Mouse (Mus musculus) thymus, postnatal 0 days (tissue): Measurements from ENCODE around the gene Mmab. TPM values are rescaled to one million over a fixed set of nuclear protein-coding genes. Genes with fewer than 3 reads are reported as not detected.

ENCODE experiments used
- DNase-seq: peaks from one replicate; pipeline ENCODE4 v3.0.0-alpha.2; 2015; ENCODE audit warnings: low spot score
- polyA plus RNA-seq: library from polyadenylated mRNA; unstranded; fragments of >200 nt; fragmentation: Nextera tagmentation; extraction: Ambion mirVana; gene quantifications from 2 replicates; pipeline ENCODE4 v1.2.1, GENCODE M21; 2015

The Mmab gene
- polyA plus RNA-seq, 1 experiment from 2014 or later, result 13.1 TPM

DNA sequence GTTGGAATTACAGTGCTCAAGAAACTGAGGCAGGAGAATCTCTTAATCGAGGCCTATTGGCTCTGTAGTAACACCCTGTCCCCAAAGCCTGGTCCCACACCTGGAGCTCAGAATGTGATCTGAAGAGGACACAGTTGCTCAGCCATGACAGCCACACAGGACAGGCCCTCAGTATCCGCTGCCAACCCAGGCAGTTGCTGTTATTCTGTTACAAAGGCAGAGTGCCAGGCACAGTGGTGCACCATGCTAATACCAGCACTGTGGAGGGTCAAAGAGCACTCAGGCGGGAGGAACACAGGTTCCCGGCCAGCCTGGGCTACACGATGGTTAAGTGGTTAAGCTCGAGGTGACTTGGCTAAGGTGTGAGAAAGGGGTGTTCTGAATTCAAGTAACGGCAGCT is 14.1 kb downstream of the Mmab start:
- no peak for DNase-seq

- DNase-seq, result no peak
Observed at GRCm38 (mm10) chr5:114428621-114429020, 15.2 kb downstream of the Mmab start.

DNA sequence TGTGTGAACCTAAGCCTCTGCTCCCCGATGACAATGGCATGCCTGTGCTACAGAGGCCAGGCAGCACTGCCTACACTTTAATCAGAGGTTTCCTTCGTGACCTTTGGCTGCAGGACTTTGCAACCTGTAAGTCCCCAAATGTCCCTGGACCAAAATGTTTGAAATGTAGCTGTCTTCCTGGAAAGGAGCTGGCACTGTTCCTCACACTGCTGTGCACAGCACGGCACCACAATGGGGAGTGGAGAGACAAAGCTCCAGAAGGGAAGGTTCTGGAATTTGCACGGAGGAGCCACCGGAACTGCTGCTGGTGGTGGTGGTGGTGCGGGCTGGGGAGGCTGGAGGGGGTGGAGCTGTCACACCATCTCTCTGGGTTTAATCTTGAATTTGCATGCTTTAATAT is 17.1 kb downstream of the Mmab start:
- DNase-seq, result no peak

GRCm38 (mm10) chr5:114423961-114424360 is 19.9 kb downstream of the Mmab start:
- no peak for DNase-seq

DNA sequence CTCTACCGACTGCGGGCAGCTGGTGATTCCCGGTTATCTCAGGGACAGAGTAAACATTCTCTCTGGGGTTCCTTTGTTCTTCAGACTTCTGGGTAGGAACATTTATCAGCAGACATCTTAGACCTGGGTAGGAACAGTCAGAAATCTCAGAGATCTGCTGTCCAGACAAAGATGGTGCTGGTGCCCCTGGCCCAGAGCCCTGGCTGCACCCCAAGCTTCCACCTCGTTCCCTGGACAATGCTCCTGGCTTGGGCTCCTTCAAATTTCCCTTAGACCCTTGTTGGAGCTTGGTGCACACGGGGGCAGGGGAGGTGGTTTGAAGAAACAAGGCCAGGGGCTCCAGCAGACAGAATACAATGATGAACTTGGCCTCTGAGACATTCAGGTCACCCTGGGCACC is 21.3 kb downstream of the Mmab start:
- DNase-seq, result no peak

- no peak for DNase-seq
Observed at GRCm38 (mm10) chr5:114421561-114422298, 22.1 kb downstream of the Mmab start.

DNA sequence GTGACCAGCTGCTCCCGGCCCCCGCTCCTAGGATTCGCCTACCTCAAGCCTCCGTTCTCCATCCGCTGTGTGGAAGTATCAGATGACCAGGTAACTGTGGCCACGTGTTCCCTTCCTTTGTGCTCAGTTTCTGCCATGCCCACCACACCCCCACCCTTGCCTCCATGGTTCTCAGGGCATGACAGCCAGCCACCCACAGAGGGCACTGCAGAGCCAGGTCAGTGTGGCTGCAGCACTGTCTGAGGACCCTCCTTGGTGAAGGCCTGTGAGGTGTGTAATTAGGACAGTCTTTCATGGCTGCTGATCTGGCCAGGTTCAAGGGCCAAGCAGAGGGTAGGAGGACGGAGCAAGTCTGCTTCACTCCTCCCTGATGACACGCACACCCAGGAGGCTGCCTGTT is 25.3 kb downstream of the Mmab start:
- DNase-seq, result no peak

DNA sequence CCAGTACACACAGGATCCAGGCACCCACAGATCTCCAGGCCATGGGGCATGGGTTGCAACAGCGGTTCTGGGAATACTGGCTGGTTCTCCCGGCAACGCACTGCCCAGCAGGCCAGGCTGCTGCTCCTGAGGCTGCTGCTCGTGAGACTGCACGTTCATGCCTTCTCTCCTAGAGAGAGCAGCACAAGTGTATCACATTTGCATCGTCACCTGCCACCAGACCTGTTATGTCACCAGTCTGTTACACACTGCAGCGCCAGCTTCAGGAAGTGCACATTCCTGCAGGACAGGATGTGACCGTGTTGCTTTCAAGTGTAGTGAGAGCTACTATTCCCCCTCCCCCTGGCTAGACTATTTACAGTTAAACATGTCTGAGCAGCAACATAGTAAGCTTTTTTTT is 27.0 kb downstream of the Mmab start:
- DNase-seq, result no peak

DNA sequence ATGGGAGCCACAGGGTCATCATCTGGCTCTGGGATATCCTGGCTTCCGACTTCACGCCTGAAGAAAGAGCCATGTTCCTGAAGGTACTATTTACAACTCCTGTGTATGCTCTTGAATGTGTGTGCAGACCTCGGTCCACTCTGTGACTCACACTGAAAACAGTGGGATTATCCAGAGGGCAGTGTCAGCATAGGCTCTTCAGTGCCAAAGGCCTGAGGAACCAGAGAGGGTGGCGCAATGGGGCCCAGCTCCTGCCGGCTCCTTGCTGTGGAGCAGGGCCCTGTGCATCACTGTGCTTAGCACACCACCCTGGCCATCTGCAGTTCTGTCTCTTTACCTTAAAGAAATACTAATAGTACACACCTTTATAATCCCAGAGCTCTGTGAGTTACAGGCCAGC is 28.3 kb downstream of the Mmab start:
- no peak for DNase-seq

DNA sequence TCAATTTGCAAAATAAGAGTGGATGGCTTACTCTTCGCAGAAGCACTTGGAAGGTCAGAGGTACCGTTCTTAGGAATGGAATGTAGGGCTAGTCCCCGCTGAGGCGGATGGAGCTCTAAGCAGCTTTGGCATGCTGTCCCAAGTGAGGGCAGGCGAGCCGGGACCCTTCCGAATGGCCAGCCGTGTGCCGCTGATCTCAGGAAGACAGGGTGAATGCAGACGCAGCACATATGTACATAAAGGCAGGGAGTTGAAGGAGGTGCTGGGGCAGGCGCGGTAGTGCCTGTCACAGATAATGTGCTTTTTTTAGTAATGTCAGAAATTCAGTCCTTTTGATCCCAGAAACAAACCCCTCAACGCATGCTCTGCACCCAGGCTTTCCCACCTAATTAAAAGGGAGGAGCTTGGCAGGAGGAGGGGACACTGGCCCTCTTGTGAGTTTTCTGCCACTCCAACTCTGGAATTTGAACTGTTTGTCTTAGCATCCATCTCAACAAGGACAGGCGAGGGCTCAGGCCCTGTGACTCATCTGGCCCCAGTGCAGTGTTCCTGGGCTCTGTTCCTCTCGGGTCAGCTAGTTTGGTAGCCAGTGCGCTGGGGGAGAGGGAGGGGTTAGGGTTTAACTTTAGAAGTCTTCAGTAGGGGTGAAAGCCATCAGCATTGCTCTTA is 30.7 kb downstream of the Mmab start:
- DNase-seq, result no peak

DNA sequence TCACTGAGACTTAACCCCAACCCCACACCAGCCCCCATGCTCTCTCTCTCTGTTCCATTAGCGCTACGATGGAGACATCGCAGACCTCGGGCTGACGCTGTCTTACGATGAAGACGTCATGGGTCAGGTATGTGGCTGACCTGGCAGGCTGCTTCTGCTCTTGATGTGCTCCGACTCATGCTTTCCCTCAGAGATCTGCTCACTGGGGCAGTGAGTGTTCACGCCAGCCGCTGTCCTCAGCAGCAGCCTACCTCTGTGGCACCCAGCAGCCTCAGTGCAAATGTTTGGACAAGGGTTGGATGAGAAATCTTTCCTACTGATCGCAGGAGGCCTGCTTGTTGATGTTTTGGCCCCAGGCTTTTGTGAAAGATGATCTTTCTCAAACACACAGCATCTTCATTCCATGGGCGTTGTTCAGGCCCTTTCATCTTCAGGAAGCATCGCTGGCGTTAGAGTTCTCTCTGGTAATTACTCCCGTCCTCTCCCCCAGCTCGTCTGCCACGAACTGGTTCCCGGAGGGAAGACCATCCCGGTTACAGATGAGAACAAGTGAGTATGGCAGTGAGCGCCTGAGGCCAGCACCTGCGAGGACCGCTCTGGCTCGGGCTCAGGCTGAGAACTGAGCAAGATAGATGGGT is 31.4 kb downstream of the Mmab start:
- no peak for DNase-seq

DNA sequence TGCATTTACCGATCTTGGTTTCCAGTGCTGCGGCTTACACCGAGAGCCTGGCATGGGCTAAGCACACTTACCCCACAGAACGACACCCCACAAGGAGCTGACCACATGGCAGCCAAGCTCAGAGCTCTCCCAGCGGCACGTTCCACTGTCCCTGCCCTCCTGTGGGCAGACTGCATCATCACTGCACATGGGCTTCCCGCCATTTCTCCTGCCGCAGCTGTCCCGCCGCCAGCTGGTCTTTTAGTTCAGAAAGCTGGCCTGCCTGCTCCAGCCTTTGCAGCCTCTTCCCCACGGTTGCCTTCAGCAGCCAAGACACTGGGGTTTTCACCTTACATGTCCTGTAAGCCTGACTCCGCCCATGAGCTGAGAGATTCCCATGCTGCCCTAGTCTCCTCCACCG is 33.4 kb downstream of the Mmab start:
- no peak for DNase-seq

DNA sequence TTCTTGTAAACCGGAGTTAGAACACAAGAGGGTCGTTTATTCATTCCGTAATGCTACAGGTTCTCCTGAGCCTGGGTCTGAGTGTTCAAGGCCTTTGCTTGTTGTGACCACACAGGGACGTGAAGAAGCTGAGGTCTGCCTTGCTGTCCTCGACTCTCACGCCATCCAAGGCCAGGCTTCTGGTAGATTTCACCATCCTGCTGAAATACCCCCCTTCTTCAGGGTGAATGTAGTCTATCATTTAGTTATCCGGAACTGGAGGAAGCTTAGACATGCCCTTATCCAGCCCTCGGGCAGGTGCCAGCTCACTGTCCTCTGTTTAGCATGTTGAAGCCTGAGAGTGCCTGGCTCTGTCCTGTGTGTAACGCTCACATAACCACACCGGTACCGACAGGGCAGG is 35.0 kb downstream of the Mmab start:
- no peak for DNase-seq

DNA sequence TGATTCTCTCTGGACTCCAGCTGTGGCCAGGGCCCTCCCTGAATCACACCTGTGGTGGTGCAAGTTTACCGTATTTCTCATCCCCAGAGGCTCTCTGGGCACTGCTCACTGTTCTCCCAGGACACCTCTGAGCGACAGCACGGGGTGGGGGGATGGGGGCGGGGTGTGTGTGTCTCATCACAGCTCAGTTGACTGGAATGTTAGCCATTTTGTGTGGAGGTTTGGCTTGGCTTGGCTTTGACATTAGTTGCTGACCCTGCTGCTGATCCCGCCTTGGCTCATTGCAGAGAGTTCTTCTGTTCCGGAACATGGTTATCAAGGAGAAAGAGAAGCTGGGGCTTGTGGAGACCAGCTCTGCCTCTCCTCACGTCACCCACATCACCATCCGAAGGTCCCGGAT is 36.0 kb downstream of the Mmab start:
- DNase-seq, result no peak

DNA sequence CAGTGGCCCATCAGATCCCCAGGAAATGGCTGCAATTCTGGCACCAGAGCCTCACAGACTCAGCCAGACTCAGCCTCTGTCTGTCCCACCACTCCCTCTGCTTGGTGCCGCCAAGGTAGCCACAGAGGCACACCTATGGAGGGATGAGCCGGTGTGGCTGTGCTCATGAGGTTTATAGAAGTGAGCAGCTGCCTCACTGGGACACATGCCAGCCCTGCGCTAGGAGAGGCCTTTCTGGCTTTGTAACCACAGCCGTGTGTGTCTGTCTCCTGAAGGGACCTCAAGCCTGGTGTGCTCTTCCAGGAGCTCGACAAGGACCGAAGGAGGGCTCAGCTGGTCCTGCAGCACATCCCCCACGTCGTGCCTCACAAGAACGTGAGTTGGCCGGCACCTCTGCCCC is 36.6 kb downstream of the Mmab start:
- no peak for DNase-seq

GRCm38 (mm10) chr5:114406592-114406991 is 37.3 kb downstream of the Mmab start:
- no peak for DNase-seq

- no peak for DNase-seq
Observed at GRCm38 (mm10) chr5:114393169-114393568, 50.7 kb downstream of the Mmab start.

DNA sequence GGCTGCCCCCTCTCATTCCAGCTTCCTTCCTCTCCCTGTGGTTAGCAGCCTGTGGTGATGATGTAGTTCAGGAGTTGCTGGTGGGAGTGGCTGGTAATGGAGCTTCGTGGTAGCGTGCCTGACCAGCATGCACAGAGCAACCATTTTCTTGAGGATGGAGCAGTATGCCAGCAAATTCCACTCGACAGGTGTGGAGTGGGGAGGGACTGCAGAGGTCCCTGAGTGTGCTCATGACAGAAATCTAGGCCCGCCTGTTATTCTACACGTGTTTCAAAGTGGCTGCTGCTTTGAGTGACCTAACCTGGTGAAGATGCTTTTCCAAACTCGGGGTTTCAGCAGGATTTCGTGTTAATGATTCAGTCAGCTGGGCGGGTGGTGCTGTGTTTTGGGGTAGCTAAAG is 59.4 kb downstream of the Mmab start:
- no peak for DNase-seq

- DNase-seq, result peak; percentile 61
Observed at GRCm38 (mm10) chr5:114383184-114383904, 60.5 kb downstream of the Mmab start.
